Mouse (Mus musculus): ENCODE measurements around the gene Slc26a10. TPM values are rescaled to one million over a fixed set of nuclear protein-coding genes. Genes with fewer than 3 reads are reported as not detected.
A peak's percentile ranks its signal among the peaks of the same experiment; 100 is the strongest.

Slc26a10 gene
- total RNA-seq, 2 experiments from 2014 or later = 0.89 to 1.1 TPM

DNA sequence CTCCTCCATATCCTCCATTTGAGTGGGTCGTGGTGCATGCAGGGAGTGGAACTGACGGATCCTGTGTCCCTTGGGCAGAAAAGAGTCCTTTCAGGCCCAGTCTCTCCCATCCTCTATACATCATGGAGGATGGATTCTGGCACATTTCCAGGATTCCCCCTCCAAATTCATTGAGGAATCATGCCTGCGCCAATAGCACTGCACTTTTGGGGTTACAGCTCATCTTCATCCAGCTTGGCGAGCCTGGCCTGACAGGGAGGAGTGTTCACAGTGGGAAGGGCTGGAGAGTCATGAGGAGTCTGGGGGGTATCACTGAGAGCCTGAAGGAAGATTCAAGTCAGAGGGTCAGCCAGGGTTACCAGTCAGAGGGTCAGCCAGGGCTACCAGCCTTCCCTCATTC is 2.2 kb upstream of the Slc26a10 start:
- no peak for DNase-seq

DNA sequence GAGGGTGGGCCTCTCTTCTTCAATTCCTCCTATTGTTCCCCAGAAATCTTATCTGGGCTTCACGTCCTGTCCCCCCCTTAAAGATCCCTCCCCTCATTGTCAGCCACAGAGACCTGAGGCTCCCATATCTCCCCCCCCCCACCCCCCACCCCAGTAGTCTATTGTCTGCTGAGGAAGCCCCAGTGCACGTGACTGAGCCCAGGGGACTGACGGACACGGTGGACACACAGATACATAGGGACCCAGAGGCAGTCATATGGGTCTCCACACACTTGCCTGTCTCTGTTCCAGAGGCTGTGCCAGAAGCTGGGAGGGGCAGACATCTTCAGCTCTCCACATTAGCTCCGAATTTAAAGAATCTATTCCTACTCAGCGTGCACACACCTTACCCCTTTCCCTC is 1.1 kb upstream of the Slc26a10 start:
- no peak for DNase-seq

GRCm38 (mm10) chr10:127180695-127181047 is 226 bp upstream of the Slc26a10 start:
- DNase-seq = no peak

DNA sequence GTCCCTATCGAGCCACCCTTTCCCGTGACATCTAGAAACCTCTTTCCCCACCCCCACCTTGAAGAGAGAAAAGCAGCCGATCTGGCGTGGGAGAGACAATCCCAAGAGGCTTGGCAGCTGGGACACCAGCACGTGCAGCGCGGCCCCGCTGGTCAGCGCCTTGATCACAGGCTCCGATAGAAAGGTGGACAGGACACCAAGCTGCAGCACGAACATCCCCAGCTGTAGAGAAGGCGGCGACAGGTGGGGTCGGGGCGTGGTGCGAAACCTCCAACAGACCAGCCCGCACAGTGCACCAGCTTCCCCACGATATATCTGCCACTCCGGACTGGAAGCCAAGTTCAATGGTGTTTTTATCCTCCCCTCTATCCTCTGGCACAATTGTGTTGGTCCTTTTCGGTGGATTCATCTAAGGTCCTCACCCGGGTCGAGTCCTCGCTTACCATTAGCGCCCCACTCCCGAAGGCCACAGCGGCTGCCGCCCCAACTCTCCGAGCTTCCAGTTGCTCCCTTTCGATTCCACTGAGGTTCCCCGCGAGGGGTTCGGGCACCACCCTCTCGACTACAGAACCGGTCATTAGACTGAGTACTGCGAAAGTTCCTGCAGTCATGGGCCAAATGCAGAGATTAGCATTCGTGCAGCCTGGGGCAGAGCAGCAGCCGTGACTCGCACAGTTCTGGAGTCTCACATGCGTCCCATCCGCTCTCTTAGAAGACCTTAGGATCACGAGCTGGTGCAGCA is 2.0 kb downstream of the Slc26a10 start:
- no peak for DNase-seq

DNA sequence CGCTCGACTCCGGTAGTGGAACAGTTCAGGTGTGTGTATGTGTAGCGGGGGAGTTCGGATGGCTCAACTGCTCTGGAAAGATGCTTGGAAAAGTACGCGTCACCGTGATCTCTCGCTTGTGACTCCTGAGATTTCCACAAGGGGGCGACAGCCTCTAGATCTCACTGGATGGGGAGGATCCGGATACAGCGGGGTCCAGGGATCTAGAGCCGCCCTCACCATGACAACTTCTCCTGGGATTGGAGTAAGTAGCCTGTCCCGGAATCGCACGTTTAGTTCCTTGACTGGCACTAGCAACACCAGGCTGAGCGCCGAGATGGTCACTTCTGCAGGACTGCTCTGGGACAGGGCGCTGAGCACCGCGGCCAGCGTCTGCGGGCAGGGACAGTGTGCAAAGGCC is 2.7 kb downstream of the Slc26a10 start:
- peak; percentile 77 to 82 for DNase-seq

GRCm38 (mm10) chr10:127177235-127177634 is 3.2 kb downstream of the Slc26a10 start:
- no peak for DNase-seq

DNA sequence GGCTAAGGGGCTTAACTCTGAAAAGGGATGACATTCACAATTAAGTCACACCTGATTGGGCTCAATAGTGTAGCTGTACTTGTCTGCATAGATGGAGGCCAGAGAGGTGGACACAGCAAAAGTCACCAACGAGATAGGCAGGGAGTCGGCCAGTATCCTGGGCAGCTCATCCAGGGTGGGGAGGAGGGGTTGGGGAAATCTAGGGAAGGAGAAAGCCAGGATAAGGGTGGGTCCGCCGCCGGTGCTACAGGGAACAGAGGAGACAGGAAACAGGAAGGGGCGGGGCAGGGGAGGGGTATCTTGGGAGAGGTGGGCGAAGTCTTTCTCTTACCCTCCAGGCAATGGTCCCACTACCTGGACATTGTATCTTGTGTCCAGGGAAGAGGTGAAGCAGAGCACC is 3.7 kb downstream of the Slc26a10 start:
- no peak for DNase-seq

DNA sequence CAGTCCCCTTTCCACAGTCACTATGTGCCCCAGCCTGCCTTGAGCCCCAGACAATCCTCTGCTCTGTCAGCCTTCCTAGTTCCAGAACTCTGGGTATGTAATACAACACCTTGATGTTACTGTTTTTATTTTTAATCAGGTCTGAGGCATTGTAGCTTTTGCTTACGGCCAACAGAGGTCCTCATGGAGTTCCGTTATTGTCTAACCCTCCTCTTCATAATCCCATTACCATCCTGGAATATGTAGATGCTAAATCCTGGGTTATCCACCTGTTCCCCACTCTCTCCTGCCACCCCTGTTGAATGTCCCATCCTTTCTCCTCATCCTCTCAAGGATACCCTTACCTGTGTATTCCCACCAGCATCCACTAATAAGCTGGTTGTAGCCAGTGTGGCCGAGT is 4.2 kb downstream of the Slc26a10 start:
- no peak for DNase-seq

GRCm38 (mm10) chr10:127174170-127174569 is 6.3 kb downstream of the Slc26a10 start:
- DNase-seq = no peak

- no peak for DNase-seq
Measured at GRCm38 (mm10) chr10:127173148-127174065, 7.0 kb downstream of the Slc26a10 start.

DNA sequence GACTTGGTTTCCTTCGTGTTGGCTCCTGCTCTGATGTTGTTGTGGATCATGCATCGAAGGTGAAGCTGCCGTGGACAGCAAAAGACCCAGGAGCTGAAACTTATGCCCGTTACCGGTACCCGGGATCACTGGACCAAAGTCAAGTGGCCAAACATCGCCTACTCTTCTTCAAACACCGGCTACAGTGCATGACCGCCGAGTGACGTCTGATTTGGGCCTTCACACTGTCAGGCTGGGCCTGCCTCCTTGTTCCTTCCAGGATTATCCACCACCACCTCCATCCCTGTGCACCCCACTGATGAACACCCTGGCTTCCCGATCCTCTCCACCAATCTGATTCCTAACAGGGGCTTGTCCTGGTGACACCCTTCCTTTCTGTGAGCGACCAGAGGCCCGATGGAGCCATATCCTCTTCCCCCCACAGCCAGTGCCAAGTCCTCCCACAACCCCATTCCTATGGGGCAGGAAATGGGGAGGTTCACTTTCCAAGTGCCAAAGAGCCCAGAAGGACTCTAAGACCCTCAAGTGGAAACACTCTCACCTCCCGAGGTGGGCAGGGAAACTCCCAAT is 8.7 kb downstream of the Slc26a10 start:
- no peak for DNase-seq

GRCm38 (mm10) chr10:127170837-127171272 is 9.6 kb downstream of the Slc26a10 start:
- DNase-seq = peak; percentile 85 to 88

DNA sequence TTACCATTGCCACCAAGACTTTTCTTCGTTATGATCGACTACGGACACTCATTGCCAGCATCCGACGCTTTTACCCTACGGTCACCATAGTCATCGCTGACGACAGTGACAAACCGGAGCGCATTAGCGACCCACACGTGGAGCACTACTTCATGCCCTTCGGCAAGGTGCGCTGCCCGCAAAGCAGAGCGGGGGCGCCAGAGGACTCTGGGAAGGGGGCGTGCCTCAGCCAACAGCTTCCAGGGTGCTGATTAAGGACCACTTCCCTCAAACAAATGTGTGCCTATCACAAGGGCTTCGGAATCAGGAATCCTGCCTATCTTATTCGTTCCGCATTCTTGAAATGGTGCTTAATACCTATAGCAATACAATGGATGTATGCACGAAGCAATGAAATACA is 10.4 kb downstream of the Slc26a10 start:
- DNase-seq = peak; percentile 47 to 51

DNA sequence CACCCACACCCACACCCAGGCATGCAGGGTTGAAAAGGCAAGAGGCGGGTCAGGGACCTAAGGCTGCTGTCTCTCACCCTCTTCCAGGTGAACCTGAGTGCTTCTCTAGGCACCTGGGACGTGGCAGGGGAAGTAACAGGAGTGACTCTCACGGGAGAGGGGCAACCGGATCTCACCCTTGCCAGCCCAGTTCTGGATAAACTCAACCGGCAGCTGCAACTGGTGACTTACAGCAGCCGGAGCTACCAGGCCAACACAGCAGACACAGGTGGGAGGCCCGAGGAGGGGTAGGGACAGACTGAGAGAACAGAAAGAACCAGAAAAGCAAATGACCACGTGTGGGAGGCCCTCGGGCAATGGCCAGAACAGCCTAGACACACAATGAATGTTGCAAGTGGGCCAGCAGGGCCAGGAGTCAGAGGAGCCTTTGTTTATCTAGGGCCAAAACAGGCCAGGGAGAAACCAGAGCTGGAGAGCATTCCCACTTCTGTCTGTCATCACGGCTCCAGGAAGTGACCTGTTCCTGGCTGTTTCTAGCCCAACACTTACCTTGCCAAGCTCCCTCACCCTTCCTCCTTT is 12.7 kb downstream of the Slc26a10 start:
- no peak for DNase-seq

- no peak for DNase-seq
Measured at GRCm38 (mm10) chr10:127166771-127167613, 13.5 kb downstream of the Slc26a10 start.

GRCm38 (mm10) chr10:127166404-127166715 is 14.1 kb downstream of the Slc26a10 start:
- no peak for DNase-seq

DNA sequence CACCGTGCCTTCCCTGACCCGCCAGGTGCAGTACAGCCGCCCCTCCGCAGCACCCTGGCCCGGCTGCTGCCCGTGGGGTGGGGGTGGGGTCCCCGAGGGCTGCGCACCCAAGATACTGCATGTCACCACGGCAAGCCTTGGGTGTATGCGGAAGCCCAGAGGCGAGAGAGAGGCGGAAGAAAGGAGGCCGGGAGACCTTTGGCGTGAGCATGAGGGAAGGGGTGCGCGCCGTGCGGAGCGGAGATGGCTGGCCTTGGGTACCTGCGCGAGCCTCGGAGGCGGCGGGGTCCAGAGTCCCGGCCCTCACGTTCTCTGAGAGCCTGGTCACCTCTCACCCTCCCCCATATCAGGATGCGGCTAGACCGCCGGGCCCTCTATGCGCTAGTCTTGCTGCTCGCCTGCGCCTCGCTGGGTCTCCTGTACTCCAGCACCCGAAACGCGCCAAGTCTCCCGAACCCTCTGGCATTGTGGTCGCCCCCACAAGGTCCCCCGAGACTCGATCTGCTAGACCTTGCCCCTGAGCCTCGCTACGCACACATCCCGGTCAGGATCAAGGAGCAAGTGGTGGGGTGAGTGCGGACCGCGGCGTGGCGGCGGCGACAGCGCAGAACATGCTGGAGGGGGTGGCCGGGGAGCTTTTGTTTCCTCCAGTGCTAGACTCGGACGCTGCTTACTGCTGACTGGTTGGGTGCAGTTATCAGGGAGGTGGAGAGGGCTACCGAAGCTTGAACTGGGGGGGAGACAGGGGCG is 14.6 kb downstream of the Slc26a10 start:
- DNase-seq = peak; percentile 25 to 48

DNA sequence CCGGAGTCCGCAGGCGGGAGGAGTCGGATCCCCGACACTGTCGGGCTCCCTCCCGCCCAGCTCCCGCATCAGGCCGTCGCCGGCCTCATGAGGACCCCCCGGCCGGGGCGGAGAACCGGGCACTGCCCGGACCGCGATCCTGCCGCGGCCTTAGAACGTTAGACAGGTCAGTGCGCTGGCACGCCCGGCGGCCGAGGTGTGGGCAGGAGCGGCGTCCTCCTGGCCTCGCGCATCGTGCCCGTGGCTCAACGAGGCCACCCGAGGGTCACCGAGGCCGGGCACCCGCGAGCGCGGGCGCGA is 15.1 kb downstream of the Slc26a10 start:
- DNase-seq = peak in 1 of 2 experiments; percentile 53

DNA sequence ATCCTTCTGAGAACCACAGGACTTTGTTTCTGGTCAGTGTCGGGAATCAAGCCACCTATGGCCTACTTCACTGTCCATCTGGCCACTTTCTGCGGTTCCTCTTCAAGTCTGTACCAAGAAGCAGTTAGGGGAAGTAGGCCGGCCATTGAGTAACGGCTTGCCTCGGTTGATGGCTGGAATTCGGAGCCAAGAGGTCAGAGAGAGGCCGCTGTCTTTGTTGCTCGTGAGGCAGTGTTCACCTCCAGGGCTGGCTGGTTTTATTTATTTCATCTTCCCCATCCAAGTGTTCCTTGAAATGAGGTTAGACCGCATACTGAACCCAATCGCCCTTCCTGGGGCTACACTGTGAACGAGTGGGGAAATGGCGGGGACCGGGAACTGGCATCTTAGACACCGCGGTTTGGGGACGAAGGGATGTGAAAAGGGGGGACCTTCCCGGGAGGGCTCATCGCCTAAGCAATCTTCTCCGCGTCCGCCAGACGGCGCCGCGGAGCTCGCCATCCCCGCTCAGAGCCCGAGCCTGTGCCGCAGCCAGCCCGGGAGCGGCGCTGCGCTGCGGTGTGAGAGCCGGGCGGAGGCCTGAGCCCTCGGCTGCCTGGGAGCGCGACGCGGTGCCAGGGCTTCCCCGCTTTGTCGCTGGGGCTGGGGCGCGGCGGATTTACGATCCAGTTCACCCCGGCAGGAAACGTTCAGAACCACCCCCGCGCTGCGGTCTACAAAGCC is 15.7 kb downstream of the Slc26a10 start, which contains the start of gene B4galnt1:
TSS of gene B4galnt1 (plus strand) at position 595 of the 723 bp plus-strand sequence.
- DNase-seq = peak; percentile 80 to 84

GRCm38 (mm10) chr10:127164190-127164589 is 16.3 kb downstream of the Slc26a10 start:
- DNase-seq = no peak

All from adrenal gland, postnatal 36 days (tissue).